Mouse (Mus musculus) intestine, embryonic 14.5 days (tissue): ENCODE measurements around the gene Socs2. TPM values are rescaled to one million over a fixed set of nuclear protein-coding genes. Genes with fewer than 3 reads are reported as not detected.

Experiments used
- ATAC-seq: fragments of 200-750 bp; cut with Nextera tagmentation; replicated peaks from 2 replicates; pipeline ENCODE4 v1.8.0; 2017; ENCODE audit warnings: low read depth, moderate number of reproducible peaks, moderate TSS enrichment, moderate library complexity; ENCODE audit not compliant: low FRiP score, low TSS enrichment
- DNase-seq: peaks from one replicate; pipeline ENCODE4 v3.0.0-alpha.2; 2018; ENCODE audit warnings: low spot score
- H3K27ac ChIP-seq: fragments of 300-500 bp; sonication (generic); 2 replicates; pipeline ENCODE4 v1.5.1; 2014; ENCODE audit warnings: low read depth, mild to moderate bottlenecking, control low read depth
- H3K27me3 ChIP-seq: fragments of 300-500 bp; sonication (generic); replicated peaks from 2 replicates; pipeline ENCODE4 v1.6.1; 2014; ENCODE audit warnings: low read length, control low read depth; ENCODE audit not compliant: control insufficient read depth, insufficient read depth
- H3K36me3 ChIP-seq: fragments of 300-500 bp; sonication (generic); 2 replicates; pipeline ENCODE4 v1.6.1; 2014; ENCODE audit warnings: low read length, control low read depth; ENCODE audit not compliant: control insufficient read depth, insufficient read depth
- H3K4me1 ChIP-seq: fragments of 300-500 bp; sonication (generic); replicated peaks from 2 replicates; pipeline ENCODE4 v1.6.1; 2014; ENCODE audit warnings: low read length, control low read depth, mixed read lengths; ENCODE audit not compliant: control insufficient read depth, insufficient read depth
- H3K4me2 ChIP-seq: fragments of 300-500 bp; sonication (generic); 2 replicates; pipeline ENCODE4 v1.6.1; 2014; ENCODE audit warnings: low read length
- H3K4me3 ChIP-seq: fragments of 300-500 bp; sonication (generic); 2 replicates; pipeline ENCODE4 v1.5.1; 2014; ENCODE audit warnings: low read depth, low read length, control low read depth, mixed read lengths
- H3K9ac ChIP-seq: fragments of 300-500 bp; sonication (generic); 2 replicates; pipeline ENCODE4 v1.6.1; 2014; ENCODE audit warnings: mild to moderate bottlenecking, low read length
- H3K9me3 ChIP-seq: fragments of 300-500 bp; sonication (generic); 2 replicates; pipeline ENCODE4 v1.6.1; 2016; ENCODE audit warnings: low read length, control low read depth; ENCODE audit not compliant: control insufficient read depth
- WGBS: fragments of 180-500 bp; shearing (Covaris S2); extraction: QIAGEN DNeasy Blood & Tissue Kit; methylation state at CpG from one replicate; pipeline ENCODE4 v1.1.7; 2014; 5-methylcytosine and 5-hydroxymethylcytosine counted together
- polyA plus RNA-seq: library from polyadenylated mRNA; unstranded; fragments of >200 nt; fragmentation: Nextera tagmentation; extraction: Ambion mirVana; gene quantifications from 2 replicates; pipeline ENCODE4 v1.2.1, GENCODE M21; 2014

Gene Socs2
- polyA plus RNA-seq, 1 experiment from 2014 or later: 52.7 TPM

DNA sequence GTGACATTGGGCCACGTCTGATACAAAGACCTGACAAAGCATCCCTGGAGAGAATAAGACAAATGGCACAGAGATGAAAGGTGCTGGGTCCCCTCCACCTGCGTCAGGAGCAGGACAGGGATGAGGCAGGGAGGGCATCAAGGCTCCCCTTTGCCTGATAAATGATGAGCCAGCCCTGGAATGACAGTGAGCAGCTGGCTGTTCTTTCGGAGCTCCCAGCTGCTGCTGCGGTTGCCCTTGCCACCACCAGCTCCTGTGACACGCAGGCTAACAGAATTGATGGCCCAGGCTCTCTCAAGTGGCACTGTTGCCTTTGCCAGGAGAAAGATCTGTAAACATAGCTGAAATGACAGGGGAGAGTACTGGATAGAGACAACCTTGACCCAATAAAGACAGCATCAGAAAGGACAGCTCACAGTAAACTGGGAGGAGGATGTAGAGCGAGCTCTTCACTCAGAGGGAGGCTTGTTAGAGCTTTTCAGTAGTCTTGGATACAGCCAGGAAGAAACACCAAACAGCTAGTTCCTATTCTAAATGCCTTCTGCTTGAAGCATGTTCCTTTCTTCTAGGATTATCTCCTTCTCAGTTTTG is 61.2 kb downstream of the Socs2 start:
- Histone ChIP-seq H3K4me1 (no peaks in the 10 kb centered on the region), H3K4me3 (no peak overlapping the region), H3K36me3 (no peaks in the 10 kb centered on the region), H3K4me2 (no peak overlapping the region), H3K27me3 (no peaks in the 10 kb centered on the region), H3K27ac (no peak overlapping the region), H3K9me3 (no peaks in the 10 kb centered on the region), H3K9ac (no peak overlapping the region)
- ATAC-seq (no peak), DNase-seq (no peak)
- WGBS: 28% methylated on average over 6 of the region's 6 CpGs

DNA sequence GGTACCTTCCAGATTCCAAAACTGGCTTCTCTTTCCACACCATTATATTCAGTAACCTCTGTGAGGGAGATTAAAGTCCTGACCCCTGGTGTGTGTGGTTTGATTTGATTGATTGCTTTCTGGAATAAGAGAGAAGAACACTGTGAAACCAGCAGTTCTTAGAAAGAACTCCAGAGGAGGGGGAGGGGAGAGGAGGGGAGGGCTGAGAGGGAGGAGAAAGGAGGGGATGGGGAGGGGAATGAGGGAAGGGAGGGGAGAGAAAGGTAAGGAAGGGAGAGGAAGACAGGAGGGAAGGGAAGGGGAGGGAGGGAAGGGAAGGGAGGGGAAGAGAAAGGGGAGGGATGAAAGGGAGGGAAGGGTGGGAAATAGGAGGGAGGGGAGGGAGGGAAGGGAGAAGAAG is 62.3 kb downstream of the Socs2 start:
- H3K9ac ChIP-seq: no peak overlapping the region
- no peak overlapping the region for H3K4me3 ChIP-seq
- no peak overlapping the region for H3K4me2 ChIP-seq
- no peaks in the 10 kb centered on the region for H3K9me3 ChIP-seq
- no peaks in the 10 kb centered on the region for H3K4me1 ChIP-seq
- H3K27me3 ChIP-seq: no peaks in the 10 kb centered on the region
- DNase-seq (no peak), ATAC-seq (no peak)
- no peaks in the 10 kb centered on the region for H3K36me3 ChIP-seq
- H3K27ac ChIP-seq: no peak overlapping the region

DNA sequence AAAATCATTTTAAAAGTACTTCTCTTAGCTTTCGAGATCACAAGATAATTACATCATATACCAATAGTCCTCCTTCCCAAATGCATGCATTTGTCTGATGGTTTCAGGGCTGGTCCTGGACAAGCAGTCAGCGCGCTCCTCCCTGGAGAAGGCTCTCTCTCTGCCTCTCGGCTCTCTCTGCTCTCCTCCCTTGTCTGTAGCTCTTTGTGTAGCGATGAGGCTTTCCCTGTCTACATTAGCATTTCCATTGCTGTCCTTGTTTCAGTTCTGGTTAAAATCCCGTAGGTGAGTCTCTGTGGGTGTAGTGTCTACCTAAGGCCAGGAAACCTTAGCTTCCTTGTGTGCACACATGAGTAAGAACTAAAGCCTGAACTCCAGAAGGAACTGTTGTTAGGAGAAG is 62.9 kb downstream of the Socs2 start:
- ATAC-seq: no peak
- no peaks in the 10 kb centered on the region for H3K9me3 ChIP-seq
- WGBS: 85% methylated on average over 6 of the region's 6 CpGs
- no peak overlapping the region for H3K4me2 ChIP-seq
- H3K4me3 ChIP-seq: no peak overlapping the region
- no peaks in the 10 kb centered on the region for H3K36me3 ChIP-seq
- no peak overlapping the region for H3K9ac ChIP-seq
- H3K4me1 ChIP-seq: no peaks in the 10 kb centered on the region
- no peak overlapping the region for H3K27ac ChIP-seq
- DNase-seq: no peak
- no peaks in the 10 kb centered on the region for H3K27me3 ChIP-seq

DNA sequence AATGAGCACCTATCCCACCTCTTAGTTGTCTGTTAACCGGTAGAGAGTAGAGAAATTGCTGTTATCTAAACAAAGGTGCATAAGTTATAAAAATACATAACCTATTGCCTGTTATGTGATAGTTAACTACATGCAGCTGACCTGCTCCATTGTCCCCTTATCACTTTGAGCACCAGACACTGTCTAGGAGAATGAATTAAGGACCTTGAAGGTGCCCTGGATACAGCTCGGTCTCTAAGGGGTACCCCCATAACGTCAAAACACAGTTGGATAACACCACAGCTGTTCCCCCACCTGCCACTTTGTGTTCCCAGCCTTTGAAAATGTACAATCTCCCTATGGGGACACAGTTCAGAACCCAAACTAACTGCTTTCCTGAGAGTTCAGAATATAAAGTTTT is 68.5 kb downstream of the Socs2 start:
- Histone ChIP-seq H3K9me3 (no peaks in the 10 kb centered on the region), H3K27me3 (no peaks in the 10 kb centered on the region), H3K36me3 (no peaks in the 10 kb centered on the region), H3K27ac (no peak overlapping the region), H3K4me2 (no peak overlapping the region), H3K9ac (no peak overlapping the region), H3K4me1 (no peaks in the 10 kb centered on the region), H3K4me3 (no peak overlapping the region)
- 67% methylated on average over 3 of the region's 3 CpGs for WGBS
- DNase-seq: no peak
- no peak for ATAC-seq

DNA sequence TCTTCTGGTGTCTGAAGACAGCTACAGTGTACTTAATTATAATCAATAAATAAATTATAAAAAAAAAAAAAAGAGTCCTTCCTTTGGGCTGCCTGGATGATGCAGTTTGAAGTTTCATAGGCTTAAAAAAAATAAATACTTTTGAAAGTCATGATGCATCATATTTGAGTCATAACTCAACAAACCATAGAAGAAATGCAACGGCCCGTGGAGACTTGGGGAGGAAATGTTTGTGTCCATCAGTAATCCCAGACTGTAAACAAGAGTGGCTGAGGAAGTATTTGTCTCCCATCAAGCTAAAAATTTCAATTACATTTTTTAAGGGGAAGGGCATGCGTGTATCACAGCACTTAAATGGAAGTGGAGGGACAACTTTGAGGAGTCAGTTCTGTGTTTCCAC is 69.2 kb downstream of the Socs2 start:
- Histone ChIP-seq H3K27me3 (no peaks in the 10 kb centered on the region), H3K9me3 (no peaks in the 10 kb centered on the region), H3K4me3 (no peak overlapping the region), H3K36me3 (no peaks in the 10 kb centered on the region), H3K27ac (no peak overlapping the region), H3K4me2 (no peak overlapping the region), H3K4me1 (no peaks in the 10 kb centered on the region), H3K9ac (no peak overlapping the region)
- 72% methylated on average over 3 of the region's 3 CpGs for WGBS
- ATAC-seq: no peak
- no peak for DNase-seq

DNA sequence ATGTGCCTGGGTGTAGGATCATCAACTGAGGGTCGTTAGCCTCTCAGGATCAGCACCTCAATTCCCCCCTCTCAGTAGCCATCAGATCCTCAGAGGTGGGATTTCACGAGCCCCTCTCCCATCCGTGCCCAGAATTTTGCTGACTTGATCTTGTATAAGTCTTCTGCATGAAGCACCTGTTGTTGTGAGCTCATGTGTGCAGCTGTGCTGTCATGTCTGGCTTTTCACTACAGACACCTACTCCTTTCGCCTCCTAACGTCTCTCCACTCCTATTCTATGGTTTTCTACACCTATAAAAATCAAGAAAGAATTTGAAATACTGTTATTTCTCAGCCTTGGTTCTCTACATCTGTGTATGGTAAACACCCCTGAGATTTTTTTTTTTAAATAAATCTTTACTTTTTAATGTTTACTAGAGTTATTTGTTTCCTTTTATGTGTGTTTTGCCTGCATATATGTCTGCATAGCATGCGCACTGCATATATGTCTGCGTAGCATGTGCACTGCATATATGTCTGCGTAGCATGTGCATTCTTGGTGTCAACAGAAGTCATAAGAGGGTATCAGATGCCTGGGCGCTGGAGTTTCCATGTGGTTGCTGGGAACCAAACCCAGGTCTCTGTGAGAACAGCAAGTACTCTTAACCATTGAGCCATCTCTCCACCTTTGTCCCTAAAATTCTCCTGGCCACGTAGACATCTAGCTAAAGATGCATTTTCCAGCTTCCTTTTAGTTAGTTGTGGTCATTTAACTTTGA is 74.0 kb downstream of the Socs2 start:
- Histone ChIP-seq H3K4me3 (no peak overlapping the region), H3K36me3 (no peaks in the 10 kb centered on the region), H3K4me1 (no peaks in the 10 kb centered on the region), H3K27ac (no peak overlapping the region), H3K27me3 (no peaks in the 10 kb centered on the region), H3K9ac (no peak overlapping the region), H3K4me2 (no peak overlapping the region), H3K9me3 (no peaks in the 10 kb centered on the region)
- ATAC-seq (no peak), DNase-seq (no peak)
- WGBS: 84% methylated on average over 10 of the region's 10 CpGs

DNA sequence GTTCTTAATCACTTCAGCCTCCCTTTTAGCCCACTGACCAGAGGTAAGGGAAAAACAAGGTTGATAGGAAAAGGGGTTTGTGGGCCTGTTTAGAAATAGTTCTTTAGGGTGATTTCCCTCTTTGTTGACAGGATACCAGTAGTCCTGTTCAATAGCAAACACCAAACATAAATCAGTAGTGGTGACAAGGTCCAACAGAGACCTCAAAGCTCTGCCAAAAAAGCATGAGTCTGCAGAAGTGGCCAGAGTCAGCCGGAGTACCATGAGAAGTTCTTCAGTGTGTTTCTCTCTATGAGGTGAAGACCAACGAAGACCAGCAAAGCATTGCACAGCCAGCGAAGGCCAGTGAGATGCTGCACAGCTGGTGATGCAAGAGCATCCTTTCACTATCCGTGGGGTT is 76.3 kb downstream of the Socs2 start:
- Histone ChIP-seq H3K27me3 (no peaks in the 10 kb centered on the region), H3K36me3 (no peaks in the 10 kb centered on the region), H3K4me1 (peaks cover 8% of the 10 kb centered on the region; the same call in 1 of the 2 replicates), H3K9me3 (no peaks in the 10 kb centered on the region), H3K9ac (no peak overlapping the region), H3K4me3 (no peak overlapping the region), H3K4me2 (no peak overlapping the region), H3K27ac (no peak overlapping the region)
- 90% methylated on average over 4 of the region's 4 CpGs for WGBS
- ATAC-seq: no peak
- no peak for DNase-seq

DNA sequence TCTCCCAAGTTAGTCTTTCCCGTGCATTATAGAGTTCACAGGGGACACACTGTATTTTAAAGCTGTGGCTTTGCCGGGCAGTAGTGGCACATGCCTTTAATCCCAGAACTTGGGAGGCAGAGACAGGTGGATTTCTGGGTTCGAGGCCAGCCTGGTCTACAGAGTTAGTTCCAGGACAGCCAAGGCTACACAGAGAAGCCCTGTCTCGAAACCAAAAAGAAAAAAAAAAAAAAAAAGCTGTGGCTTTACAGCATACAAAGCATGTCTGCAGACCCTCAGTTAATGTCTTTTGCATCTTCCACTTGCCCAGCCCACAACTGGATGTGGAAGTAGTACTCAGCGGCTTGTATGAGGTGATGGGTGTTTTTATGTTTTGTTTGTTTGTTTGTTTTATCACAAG is 79.4 kb downstream of the Socs2 start:
- no peak overlapping the region for H3K9ac ChIP-seq
- peaks cover 8% of the 10 kb centered on the region; the same call in 1 of the 2 replicates for H3K4me1 ChIP-seq
- no peaks in the 10 kb centered on the region for H3K9me3 ChIP-seq
- ATAC-seq (no peak), DNase-seq (no peak)
- H3K27ac ChIP-seq: no peak overlapping the region
- no peak overlapping the region for H3K4me3 ChIP-seq
- H3K27me3 ChIP-seq: no peaks in the 10 kb centered on the region
- no peak overlapping the region for H3K4me2 ChIP-seq
- H3K36me3 ChIP-seq: no peaks in the 10 kb centered on the region
- 79% methylated on average over 5 of the region's 5 CpGs for WGBS
